Mouse (Mus musculus): ENCODE measurements around the gene Ccdc155.

Gene Ccdc155

GRCm38 (mm10) chr7:45139904-45140723 lies 64.6 kb downstream of the Ccdc155 start:
- DNase-seq: no peak

- DNase-seq: no peak
Measured at GRCm38 (mm10) chr7:45138403-45138802, 66.3 kb downstream of the Ccdc155 start.

- DNase-seq: no peak
Measured at GRCm38 (mm10) chr7:45137171-45138006, 67.3 kb downstream of the Ccdc155 start.

- DNase-seq: peak; percentile 92 to 93
Measured at GRCm38 (mm10) chr7:45135993-45136567, 68.6 kb downstream of the Ccdc155 start, which contains the start of the genes Gm45713 and Flt3l. Gene Gm45713 (minus strand): TSS chr7:45136231. Gene Flt3l (minus strand): TSS chr7:45136432.

- DNase-seq: no peak
Measured at GRCm38 (mm10) chr7:45135370-45135769, 69.3 kb downstream of the Ccdc155 start.

- peak; percentile 63 to 64 for DNase-seq
Measured at GRCm38 (mm10) chr7:45134544-45135026, 70.1 kb downstream of the Ccdc155 start.
